Mouse (Mus musculus) MEL (cell line): Measurements from ENCODE around the gene Zfp715.

Experiments
- CTCF ChIP-seq, 3 experiments: IDR thresholded peaks in 2 of 3; conservative IDR thresholded peaks in 1 of 3; 2 replicates each; pipeline ENCODE4 v1.5.1; 2011 to 2012; ENCODE audit warnings: low read length in 3 of 3, low read depth in 2 of 3, mild to moderate bottlenecking in 2 of 3, improper control_type of control experiment in 1 of 3, inconsistent platforms in 1 of 3, mixed read lengths in 1 of 3, moderate library complexity in 1 of 3; ENCODE audit not compliant: control insufficient read depth in 1 of 3, insufficient read depth in 1 of 3, poor library complexity in 1 of 3, severe bottlenecking in 1 of 3
- ELF1 ChIP-seq: IDR thresholded peaks from 2 replicates; pipeline ENCODE4 v1.6.1; 2014; ENCODE audit warnings: low read depth, mild to moderate bottlenecking, inconsistent platforms, low read length, improper control_type of control experiment, moderate library complexity
- EP300 ChIP-seq, 2 experiments: IDR thresholded peaks; 2 replicates each; pipeline ENCODE4 v1.6.1; 2011; ENCODE audit warnings: improper control_type of control experiment in 2 of 2, low read length in 2 of 2, low read depth in 1 of 2, mild to moderate bottlenecking in 1 of 2
- GATA1 ChIP-seq: IDR thresholded peaks from 2 replicates; pipeline ENCODE4 v1.6.1; 2011; ENCODE audit warnings: low read depth, low read length, improper control_type of control experiment
- HCFC1 ChIP-seq: IDR thresholded peaks from 2 replicates; pipeline ENCODE4 v1.6.1; 2012; ENCODE audit warnings: low read depth, mild to moderate bottlenecking, inconsistent platforms, low read length, improper control_type of control experiment, moderate library complexity
- MAFK ChIP-seq: IDR thresholded peaks from 2 replicates; pipeline ENCODE4 v1.6.1; 2011; ENCODE audit warnings: low read depth, mild to moderate bottlenecking, low read length, improper control_type of control experiment, borderline replicate concordance
- MXI1 ChIP-seq: IDR thresholded peaks from 2 replicates; pipeline ENCODE4 v1.6.1; 2011; ENCODE audit warnings: mild to moderate bottlenecking, low read depth, low read length, improper control_type of control experiment
- POLR2A ChIP-seq, 2 experiments: IDR thresholded peaks; 2 replicates each; pipeline ENCODE4 v1.6.1; 2011 to 2012; ENCODE audit warnings: low read length in 2 of 2, mild to moderate bottlenecking in 2 of 2, control low read depth in 1 of 2, improper control_type of control experiment in 1 of 2, low read depth in 1 of 2, moderate library complexity in 1 of 2; ENCODE audit not compliant: control insufficient read depth in 1 of 2, insufficient read depth in 1 of 2, poor library complexity in 1 of 2
- TAL1 ChIP-seq: IDR thresholded peaks from 2 replicates; pipeline ENCODE4 v1.6.1; 2012; ENCODE audit warnings: mild to moderate bottlenecking, inconsistent platforms, low read length, moderate library complexity, mixed read lengths
- USF1 ChIP-seq: IDR thresholded peaks from 2 replicates; pipeline ENCODE4 v1.6.1; 2014; ENCODE audit warnings: low read depth, mild to moderate bottlenecking, inconsistent platforms, low read length, improper control_type of control experiment, moderate library complexity
- USF2 ChIP-seq, 2 experiments: IDR thresholded peaks; 2 replicates each; pipeline ENCODE4 v1.6.1; 2011 to 2012; ENCODE audit warnings: improper control_type of control experiment in 2 of 2, low read length in 2 of 2, borderline replicate concordance in 1 of 2, inconsistent platforms in 1 of 2, low read depth in 1 of 2, mild to moderate bottlenecking in 1 of 2; ENCODE audit not compliant: insufficient read depth in 1 of 2
- ZC3H11A ChIP-seq: IDR thresholded peaks from 2 replicates; pipeline ENCODE4 v1.6.1; 2012; ENCODE audit warnings: low read depth, mild to moderate bottlenecking, inconsistent platforms, low read length, improper control_type of control experiment
- ZMIZ1 ChIP-seq: IDR thresholded peaks from 2 replicates; pipeline ENCODE4 v1.6.1; 2012; ENCODE audit warnings: low read depth, mild to moderate bottlenecking, inconsistent platforms, low read length, improper control_type of control experiment, moderate library complexity

DNA sequence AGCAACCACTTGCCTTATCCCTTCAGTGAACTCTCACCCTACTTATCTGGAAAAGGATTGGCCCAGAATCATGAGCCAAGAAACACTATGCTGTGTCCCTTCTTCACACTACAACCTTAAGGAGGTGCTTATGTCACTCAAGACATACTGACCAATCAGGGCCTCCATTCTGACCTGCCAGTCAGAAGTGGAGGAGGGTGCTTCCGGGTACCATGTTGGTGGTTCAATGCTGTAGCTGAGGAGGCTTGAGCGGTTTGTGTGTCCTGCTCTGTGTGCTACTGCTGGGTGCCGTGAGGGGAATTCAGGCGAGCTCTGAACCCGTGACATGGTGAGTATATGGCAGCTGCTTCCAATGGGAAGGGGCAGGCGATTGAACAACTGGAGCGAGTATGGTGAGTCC, 59.6 kb downstream of the Zfp715 start:
- no peak for TF ChIP-seq CTCF (IDR thresholded peaks at IDR 0.05 in 2 of 3, conservative IDR thresholded peaks at IDR 0.05 in 1 of 3; ENCODE audit: control insufficient read depth in 1 of 3, insufficient read depth in 1 of 3, low read depth in 2 of 3, low read length in 3 of 3, poor library complexity in 1 of 3, severe bottlenecking in 1 of 3)
- TF ChIP-seq ZC3H11A: no peak
- no peak for TF ChIP-seq MXI1
- TF ChIP-seq MAFK: no peak
- TF ChIP-seq EP300 (IDR thresholded peaks at IDR 0.05; ENCODE audit: low read depth in 1 of 2, low read length in 2 of 2): no peak
- no peak for TF ChIP-seq USF1
- no peak for TF ChIP-seq HCFC1
- TF ChIP-seq USF2 (IDR thresholded peaks at IDR 0.05; ENCODE audit: borderline replicate concordance in 1 of 2, insufficient read depth in 1 of 2, low read depth in 1 of 2, low read length in 2 of 2): no peak
- no peak for TF ChIP-seq ZMIZ1
- TF ChIP-seq GATA1: no peak
- TF ChIP-seq TAL1: no peak
- no peak for TF ChIP-seq ELF1
- TF ChIP-seq POLR2A (IDR thresholded peaks at IDR 0.05; ENCODE audit: control insufficient read depth in 1 of 2, insufficient read depth in 1 of 2, low read depth in 1 of 2, low read length in 2 of 2, poor library complexity in 1 of 2): no peak
